Mouse (Mus musculus): ENCODE results near the gene Dlg5.

DNA sequence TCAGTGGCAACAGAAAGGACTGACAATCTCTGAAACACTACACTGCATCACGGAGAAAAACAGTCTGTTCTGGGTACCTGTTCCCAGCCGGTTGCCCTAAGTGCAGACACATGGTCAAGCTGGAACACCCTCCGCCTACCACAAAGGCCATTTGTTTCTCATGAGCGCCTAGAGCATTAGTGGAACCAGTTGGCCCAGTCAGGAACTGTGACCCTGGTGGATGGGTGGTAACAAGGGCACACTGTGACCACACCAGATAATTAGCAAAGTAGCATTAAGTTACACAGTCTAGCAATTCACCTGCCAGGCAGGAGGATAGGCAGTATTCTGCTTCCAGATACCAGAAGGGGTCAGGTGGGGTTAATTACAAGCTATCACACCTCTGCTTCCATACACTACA lies 29.7 kb downstream of the Dlg5 start:
- TF ChIP-seq CTCF (IDR thresholded peaks at IDR 0.05; ENCODE audit: borderline replicate concordance, insufficient read depth, low read depth, low read length) (no peak), POLR2A (IDR thresholded peaks at IDR 0.05; ENCODE audit: borderline replicate concordance, insufficient read depth, low read length) (no peak)

Measured in cerebellum, adult 2 months (tissue).